Comparison of ENCODE assay signal across 8 mouse cellular contexts in genomic region chr5:43990316-43990715, GRCm38 (mm10). TPM values are rescaled to one million over a fixed set of nuclear protein-coding genes. Genes with fewer than 3 reads are reported as not detected.
DNase-seq lines count a peak whose midpoint lies in the region; ATAC-seq and TF ChIP-seq lines count a peak whose summit lies in the region.

No protein-coding gene starts in this region.

- in situ Hi-C loops in Patski (cut with MboI; ENCODE audit: low pct_unique_long_range_greater_than_20kb) = loop anchor here (5.0 kb wide), 2 partner anchors 98 to 148 kb away; no protein-coding TSS in a partner anchor

- no peaks in the 10 kb centered on the region for H3K9me3 ChIP-seq in midbrain, embryonic 10.5 days (replicated peaks)
- no peaks in the 10 kb centered on the region for H3K9me3 ChIP-seq in midbrain, embryonic 13.5 days
- no peaks in the 10 kb centered on the region for H3K9me3 ChIP-seq in liver, postnatal 0 days (ENCODE audit: low read length)

- no peaks in the 10 kb centered on the region for H3K27me3 ChIP-seq in midbrain, embryonic 10.5 days (ENCODE audit: low read depth, poor library complexity, severe bottlenecking)
- no peaks in the 10 kb centered on the region for H3K27me3 ChIP-seq in midbrain, embryonic 13.5 days
- no peaks in the 10 kb centered on the region for H3K27me3 ChIP-seq in Patski
- H3K27me3 ChIP-seq in liver, postnatal 0 days (ENCODE audit: insufficient read depth, low read length) = no peaks in the 10 kb centered on the region

- intact Hi-C loops in heart, postnatal 36 days (cut with DNase I) = loop anchor here (1.0 to 2.0 kb wide), 4 partner anchors 66 to 318 kb away; no protein-coding TSS in a partner anchor

- peaks cover 8% of the 10 kb centered on the region for H3K4me1 ChIP-seq in midbrain, embryonic 10.5 days
- no peaks in the 10 kb centered on the region for H3K4me1 ChIP-seq in midbrain, embryonic 13.5 days (replicated peaks)
- H3K4me1 ChIP-seq in liver, postnatal 0 days (ENCODE audit: insufficient read depth) = no peaks in the 10 kb centered on the region

- peaks cover 21% of the 10 kb centered on the region for H3K36me3 ChIP-seq in midbrain, embryonic 10.5 days
- 0 out of 2 replicates have a peak, but pooled peaks cover 8% of the 10 kb centered on the region for H3K36me3 ChIP-seq in midbrain, embryonic 13.5 days
- H3K36me3 ChIP-seq in liver, postnatal 0 days (replicated peaks; ENCODE audit: insufficient read depth, low read length) = no peaks in the 10 kb centered on the region

- no peak for TF ChIP-seq EP300 in liver, postnatal 0 days (IDR thresholded peaks at IDR 0.05; ENCODE audit: low read depth)

- CTCF ChIA-PET in Patski (lab: Charles Lee) = interaction anchor here (0.8 to 3.9 kb wide), 16 partner anchors 8 to 318 kb away, joined by 3 to 46 read pairs (median 3); partner anchors contain the start of gene Fgfbp1

- DNase-seq in midbrain, embryonic 10.5 days (ENCODE audit: low spot score) = peak; percentile 50
- DNase-seq in Patski (ENCODE audit: low read depth, low spot score) = no peak
- DNase-seq in cerebellum, postnatal 14 days = peak; percentile 53 to 71
- DNase-seq in heart, postnatal 36 days = peak; percentile 62 to 73
- peak; percentile 70 for DNase-seq in liver, postnatal 0 days
- DNase-seq in retina, postnatal 7 days (ENCODE audit: low read depth, low spot score) = peak; percentile 6

- POLR2A ChIA-PET in Patski (lab: Charles Lee) = no interaction called here

- ATAC-seq in midbrain, embryonic 13.5 days = no peak
- ATAC-seq in Patski = peak; percentile 47
- no peak for ATAC-seq in liver, postnatal 0 days
- ATAC-seq in erythroid progenitor cell, adult 5-6 weeks (replicated peaks; ENCODE audit: low FRiP score, poor library complexity, severe bottlenecking) = no peak

- no peak overlapping the region for H3K4me3 ChIP-seq in midbrain, embryonic 10.5 days
- no peak overlapping the region for H3K4me3 ChIP-seq in midbrain, embryonic 13.5 days (replicated peaks)
- no peak overlapping the region for H3K4me3 ChIP-seq in liver, postnatal 0 days (ENCODE audit: low read depth, low read length)

- no peak overlapping the region for H3K9ac ChIP-seq in midbrain, embryonic 13.5 days (replicated peaks)
- no peak overlapping the region for H3K9ac ChIP-seq in liver, postnatal 0 days (replicated peaks)

- H3K27ac ChIP-seq in midbrain, embryonic 10.5 days (replicated peaks) = no peak overlapping the region
- no peak overlapping the region for H3K27ac ChIP-seq in midbrain, embryonic 13.5 days
- no peak overlapping the region for H3K27ac ChIP-seq in liver, postnatal 0 days (ENCODE audit: low read depth)

- peak; percentile 94 for TF ChIP-seq CTCF in Patski (IDR thresholded peaks at IDR 0.05)
- peak; percentile 89 for TF ChIP-seq CTCF in liver, postnatal 0 days (IDR thresholded peaks at IDR 0.05; ENCODE audit: low read depth)

- no peak overlapping the region for H3K4me2 ChIP-seq in midbrain, embryonic 13.5 days (replicated peaks)
- no peak overlapping the region for H3K4me2 ChIP-seq in liver, postnatal 0 days (ENCODE audit: low read depth, low read length)

- 46% methylated on average over 6 of the region's 6 CpGs for WGBS in midbrain, embryonic 10.5 days
- WGBS in midbrain, embryonic 13.5 days = 60% methylated on average over 6 of the region's 6 CpGs
- 54% methylated on average over 6 of the region's 6 CpGs for WGBS in liver, postnatal 0 days (ENCODE audit: insufficient replicate concordance)

RNA-seq across cellular contexts. Expression of gene Fgfbp1, which starts 8.7 kb away (rescaled TPM):
- polyA plus RNA-seq in midbrain, embryonic 10.5 days (2016; fragmentation: Nextera tagmentation; extraction: Ambion mirVana) = 0.11 and 0.43 TPM in 2 replicates
- 3.2 and 3.6 TPM in 2 replicates for polyA plus RNA-seq in midbrain, embryonic 13.5 days (2015; fragmentation: Nextera tagmentation; extraction: Ambion mirVana)
- polyA plus RNA-seq in Patski (2021) = 0.08 TPM
- total RNA-seq in heart, postnatal 36 days (2021) = not detected
- 1.1 and 1.9 TPM in 2 replicates for polyA plus RNA-seq in liver, postnatal 0 days (2015; fragmentation: Nextera tagmentation; extraction: Ambion mirVana)
- not detected in 2 replicates for total RNA-seq in erythroid progenitor cell, adult 5-6 weeks (2015; ENCODE audit: low replicate concordance)
- total RNA-seq in erythroid progenitor cell, adult 5-6 weeks (2017; ENCODE audit: low replicate concordance) = not detected in 2 replicates
